Mouse (Mus musculus): ENCODE data around the gene 1110008P14Rik. TPM values are rescaled to one million over a fixed set of nuclear protein-coding genes. Genes with fewer than 3 reads are reported as not detected.
"Not testable (repeated sequence)": the region's sequence is repeated elsewhere in the genome, so short reads cannot be mapped to it uniquely, and the experiment has no call there.

The 1110008P14Rik gene
- polyA plus RNA-seq, 1 experiment from 2014 or later, result 86.4 TPM

DNA sequence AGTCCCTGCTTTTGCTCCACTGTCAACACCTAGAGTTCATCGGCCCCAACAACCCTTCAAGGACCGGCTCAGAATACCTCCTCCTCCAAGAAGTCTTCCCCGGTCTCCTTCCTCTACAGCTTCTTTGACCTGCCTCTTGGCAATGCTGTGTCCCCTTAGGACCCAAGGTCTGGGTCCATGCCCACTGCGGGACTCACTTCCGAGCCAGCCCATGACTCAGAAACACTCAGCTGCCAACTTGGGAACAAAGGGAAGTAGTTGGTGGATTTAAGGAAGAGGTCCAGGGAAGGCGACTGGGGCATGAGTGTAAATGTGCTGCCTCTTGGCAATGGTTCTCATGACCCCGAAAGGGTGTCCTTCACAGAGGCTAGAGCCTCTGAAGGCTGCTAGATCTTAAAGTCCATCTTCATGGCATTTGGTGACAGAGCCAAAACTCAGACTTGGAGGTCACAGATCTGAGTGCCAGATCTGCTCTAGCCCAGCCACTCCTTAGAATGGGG, 1.7 kb downstream of the 1110008P14Rik start:
- no peaks in the 10 kb centered on the region for H3K9me3 ChIP-seq
- no peak overlapping the region for H3K27ac ChIP-seq
- ATAC-seq (ENCODE audit: low FRiP score, low read depth), result no peak
- H3K4me2 ChIP-seq (replicated peaks), result no peak overlapping the region
- WGBS, result 94% methylated on average over 7 of the region's 7 CpGs
- no peak overlapping the region for H3K9ac ChIP-seq
- H3K36me3 ChIP-seq, result peaks cover 50% of the 10 kb centered on the region
- H3K4me3 ChIP-seq, result no peak overlapping the region
- peaks cover 5% of the 10 kb centered on the region; the same call in 1 of the 2 replicates for H3K4me1 ChIP-seq
- peaks cover 12% of the 10 kb centered on the region; the same call in 1 of the 2 replicates for H3K27me3 ChIP-seq (replicated peaks)

- H3K9ac ChIP-seq, result no peak overlapping the region
- no peaks in the 10 kb centered on the region for H3K9me3 ChIP-seq
- 91% methylated on average over 10 of the region's 10 CpGs for WGBS
- no peak overlapping the region for H3K4me2 ChIP-seq (replicated peaks)
- no peaks in the 10 kb centered on the region for H3K27me3 ChIP-seq (replicated peaks)
- peaks cover 5% of the 10 kb centered on the region; the same call in 1 of the 2 replicates for H3K4me1 ChIP-seq
- ATAC-seq (ENCODE audit: low FRiP score, low read depth), result no peak
- no peak overlapping the region for H3K4me3 ChIP-seq
- no peak overlapping the region for H3K27ac ChIP-seq
- H3K36me3 ChIP-seq, result peaks cover 75% of the 10 kb centered on the region
Measured at GRCm38 (mm10) chr2:32376963-32377362, 4.8 kb downstream of the 1110008P14Rik start.

DNA sequence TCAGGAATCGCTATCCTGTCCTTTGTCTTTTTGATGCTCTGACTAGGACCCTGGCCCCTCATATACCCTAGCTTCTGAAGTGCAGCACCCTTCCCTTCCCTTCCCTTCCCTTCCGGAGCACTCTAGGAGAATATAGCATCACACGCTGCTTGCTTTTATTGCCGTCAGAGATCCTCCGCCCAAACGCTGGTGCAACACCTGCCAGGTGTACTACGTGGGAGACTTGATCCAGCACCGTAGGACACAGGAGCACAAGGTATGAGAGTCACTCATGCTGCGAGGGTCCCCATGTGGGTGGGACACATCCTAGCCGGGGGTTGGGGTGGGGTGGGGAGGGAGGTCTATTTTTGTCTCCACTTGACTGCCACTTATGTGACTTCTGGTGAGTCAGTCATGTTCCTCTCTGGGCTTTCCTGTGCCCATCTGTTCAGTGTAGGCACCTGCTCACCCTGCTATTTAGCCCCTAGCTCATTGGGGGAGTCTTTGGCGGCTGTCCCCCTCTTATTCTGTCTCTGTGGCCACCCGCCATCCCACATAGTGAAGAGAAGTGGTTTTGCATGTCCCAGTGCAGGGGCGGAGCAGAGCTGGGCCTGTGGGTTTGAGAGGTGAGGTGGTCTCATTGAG, 6.3 kb downstream of the 1110008P14Rik start:
- no peaks in the 10 kb centered on the region for H3K27me3 ChIP-seq (replicated peaks)
- WGBS, result 91% methylated on average over 13 of the region's 13 CpGs
- no peak for ATAC-seq (ENCODE audit: low FRiP score, low read depth)
- no peak overlapping the region for H3K9ac ChIP-seq
- peaks cover 91% of the 10 kb centered on the region for H3K36me3 ChIP-seq
- H3K4me2 ChIP-seq (replicated peaks), result no peak overlapping the region
- H3K4me1 ChIP-seq, result no peaks in the 10 kb centered on the region
- H3K9me3 ChIP-seq, result no peaks in the 10 kb centered on the region
- no peak overlapping the region for H3K27ac ChIP-seq
- H3K4me3 ChIP-seq, result no peak overlapping the region

DNA sequence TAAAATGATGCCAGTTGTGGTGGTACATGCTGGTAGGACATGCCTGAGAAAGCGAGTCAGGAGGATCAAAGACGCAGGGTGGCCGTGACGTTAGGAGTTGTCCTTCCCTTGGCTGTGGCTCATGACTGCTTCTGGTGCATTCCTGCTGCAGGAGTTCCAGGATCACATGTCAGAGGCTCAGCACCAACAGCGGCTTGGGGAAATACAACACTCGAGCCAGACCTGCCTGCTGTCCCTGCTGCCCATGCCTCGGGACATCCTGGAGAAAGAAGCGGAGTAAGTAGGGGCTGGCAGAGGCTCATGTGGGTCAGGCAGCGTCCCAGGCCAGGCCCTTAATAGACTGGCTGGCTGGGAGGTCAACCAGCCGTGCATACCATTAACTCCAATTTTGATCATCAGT, 7.5 kb downstream of the 1110008P14Rik start:
- no peak overlapping the region for H3K27ac ChIP-seq
- H3K9me3 ChIP-seq, result no peaks in the 10 kb centered on the region
- H3K27me3 ChIP-seq (replicated peaks), result no peaks in the 10 kb centered on the region
- H3K4me1 ChIP-seq, result no peaks in the 10 kb centered on the region
- ATAC-seq (ENCODE audit: low FRiP score, low read depth), result no peak
- WGBS, result 94% methylated on average over 10 of the region's 10 CpGs
- no peak overlapping the region for H3K9ac ChIP-seq
- peaks cover 94% of the 10 kb centered on the region for H3K36me3 ChIP-seq
- no peak overlapping the region for H3K4me3 ChIP-seq
- no peak overlapping the region for H3K4me2 ChIP-seq (replicated peaks)

GRCm38 (mm10) chr2:32367315-32367714, 14.4 kb downstream of the 1110008P14Rik start:
- no peak overlapping the region for H3K4me2 ChIP-seq (replicated peaks)
- 93% methylated on average over 5 of the region's 5 CpGs for WGBS
- peaks cover 62% of the 10 kb centered on the region for H3K36me3 ChIP-seq
- H3K9me3 ChIP-seq, result no peaks in the 10 kb centered on the region
- no peaks in the 10 kb centered on the region for H3K27me3 ChIP-seq (replicated peaks)
- no peak overlapping the region for H3K4me3 ChIP-seq
- ATAC-seq (ENCODE audit: low FRiP score, low read depth), result no peak
- peaks cover 10% of the 10 kb centered on the region for H3K4me1 ChIP-seq
- no peak overlapping the region for H3K27ac ChIP-seq
- H3K9ac ChIP-seq, result no peak overlapping the region

- ATAC-seq (ENCODE audit: low FRiP score, low read depth), result no peak
- H3K9ac ChIP-seq, result no peak overlapping the region
- peaks cover 16% of the 10 kb centered on the region for H3K4me1 ChIP-seq
- no peaks in the 10 kb centered on the region for H3K9me3 ChIP-seq
- no peak overlapping the region for H3K27ac ChIP-seq
- peaks cover 5% of the 10 kb centered on the region; the same call in 1 of the 2 replicates for H3K27me3 ChIP-seq (replicated peaks)
- H3K36me3 ChIP-seq, result peaks cover 31% of the 10 kb centered on the region
- peak overlapping the region; percentile 73; the same call in 1 of the 2 replicates for H3K4me3 ChIP-seq
- H3K4me2 ChIP-seq (replicated peaks), result peak overlapping the region; percentile 93
- 91% methylated on average over 8 of the region's 8 CpGs for WGBS
Measured at GRCm38 (mm10) chr2:32364121-32364520, 17.6 kb downstream of the 1110008P14Rik start.

- Histone ChIP-seq H3K4me3 (peak overlapping the region; percentile 73), H3K36me3 (peaks cover 28% of the 10 kb centered on the region), H3K27me3 (replicated peaks) (peaks cover 5% of the 10 kb centered on the region; the same call in 1 of the 2 replicates), H3K9me3 (no peaks in the 10 kb centered on the region), H3K4me2 (replicated peaks) (peak overlapping the region; percentile 93), H3K9ac (peak overlapping the region; percentile 75), H3K4me1 (peaks cover 16% of the 10 kb centered on the region), H3K27ac (peak overlapping the region; percentile 42)
- ATAC-seq (ENCODE audit: low FRiP score, low read depth), result peak; percentile 17; the same call in 1 of the 2 replicates
- 11% methylated on average over 19 of the region's 19 CpGs for WGBS
Measured at GRCm38 (mm10) chr2:32363376-32364106, 18.2 kb downstream of the 1110008P14Rik start.

GRCm38 (mm10) chr2:32362817-32363340, 18.9 kb downstream of the 1110008P14Rik start:
- Histone ChIP-seq H3K4me2 (replicated peaks) (peak overlapping the region; percentile 93), H3K36me3 (peaks cover 23% of the 10 kb centered on the region), H3K4me1 (peaks cover 16% of the 10 kb centered on the region), H3K27me3 (replicated peaks) (peaks cover 5% of the 10 kb centered on the region; the same call in 1 of the 2 replicates), H3K4me3 (peak overlapping the region; percentile 73), H3K27ac (peak overlapping the region; percentile 42), H3K9ac (peak overlapping the region; percentile 75), H3K9me3 (no peaks in the 10 kb centered on the region)
- WGBS, result under 1% methylated on average over 53 of the region's 53 CpGs
- ATAC-seq (ENCODE audit: low FRiP score, low read depth), result peak; percentile 77

- peak overlapping the region; percentile 93 for H3K4me2 ChIP-seq (replicated peaks)
- not testable (repeated sequence) for H3K27me3 ChIP-seq (replicated peaks); H3K9ac ChIP-seq; ATAC-seq (ENCODE audit: low FRiP score, low read depth); H3K27ac ChIP-seq; H3K9me3 ChIP-seq
- H3K36me3 ChIP-seq, result peaks cover 18% of the 10 kb centered on the region
- H3K4me3 ChIP-seq, result peak overlapping the region; percentile 73
- WGBS, result 41% methylated on average over 5 of the region's 5 CpGs
- peaks cover 16% of the 10 kb centered on the region for H3K4me1 ChIP-seq
Measured at GRCm38 (mm10) chr2:32362274-32362673, 19.5 kb downstream of the 1110008P14Rik start.

- H3K9ac ChIP-seq, result 0 out of 2 replicates have a peak overlapping the region, but pooled peaks have one; percentile 13
- 0 out of 2 replicates have a peak, but pooled peaks have one; percentile 35 for ATAC-seq (ENCODE audit: low FRiP score, low read depth)
- H3K4me2 ChIP-seq (replicated peaks), result peak overlapping the region; percentile 64
- H3K27ac ChIP-seq, result no peak overlapping the region
- H3K36me3 ChIP-seq, result peaks cover 10% of the 10 kb centered on the region
- H3K4me1 ChIP-seq, result peaks cover 16% of the 10 kb centered on the region
- WGBS, result under 1% methylated on average over 24 of the region's 24 CpGs
- H3K4me3 ChIP-seq, result peak overlapping the region; percentile 28
- no peaks in the 10 kb centered on the region for H3K9me3 ChIP-seq
- H3K27me3 ChIP-seq (replicated peaks), result peaks cover 5% of the 10 kb centered on the region; the same call in 1 of the 2 replicates
Measured at GRCm38 (mm10) chr2:32361437-32361836, 20.3 kb downstream of the 1110008P14Rik start.

- no peak overlapping the region for H3K27ac ChIP-seq
- no peak overlapping the region for H3K9ac ChIP-seq
Measured at GRCm38 (mm10) chr2:32360741-32361140, 21.0 kb downstream of the 1110008P14Rik start.

DNA sequence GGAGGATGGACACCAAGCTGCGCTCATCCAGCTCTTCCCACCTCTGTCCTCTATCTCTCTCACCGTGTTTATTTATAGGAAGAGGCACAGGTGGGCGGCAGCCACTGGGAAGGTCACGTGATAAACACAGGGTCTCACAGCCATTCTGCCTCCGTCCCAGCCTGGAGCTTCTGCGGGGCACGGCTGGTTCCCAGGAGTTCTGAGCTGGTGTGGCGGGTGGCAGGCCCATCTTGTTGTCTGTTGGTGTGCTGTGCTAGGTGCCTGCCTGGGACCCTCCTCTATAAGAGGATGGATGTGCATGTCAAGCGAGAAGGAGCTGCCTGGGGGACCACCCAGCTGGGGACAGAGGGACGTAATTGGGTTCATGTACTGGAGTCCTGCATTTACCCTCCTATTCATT, 23.4 kb downstream of the 1110008P14Rik start:
- 76% methylated on average over 10 of the region's 10 CpGs for WGBS
- no peak overlapping the region for H3K9ac ChIP-seq
- no peak for ATAC-seq (ENCODE audit: low FRiP score, low read depth)

More at GRCm38 (mm10) chr2:32360741-32361140, 21.0 kb downstream of the 1110008P14Rik start:
- Histone ChIP-seq H3K27me3 (replicated peaks) (peaks cover 7% of the 10 kb centered on the region; the same call in 1 of the 2 replicates), H3K4me3 (peak overlapping the region; percentile 28), H3K36me3 (peaks cover 7% of the 10 kb centered on the region), H3K9me3 (no peaks in the 10 kb centered on the region), H3K4me1 (peaks cover 16% of the 10 kb centered on the region), H3K4me2 (replicated peaks) (peak overlapping the region; percentile 64)
- ATAC-seq (ENCODE audit: low FRiP score, low read depth), result no peak
- WGBS, result 4% methylated on average over 14 of the region's 14 CpGs

More for the DNA sequence above, 23.4 kb downstream of the 1110008P14Rik start:
- Histone ChIP-seq H3K9me3 (no peaks in the 10 kb centered on the region), H3K27ac (no peak overlapping the region), H3K4me1 (peaks cover 7% of the 10 kb centered on the region), H3K27me3 (replicated peaks) (peaks cover 7% of the 10 kb centered on the region; the same call in 1 of the 2 replicates), H3K4me2 (replicated peaks) (no peak overlapping the region), H3K36me3 (no peaks in the 10 kb centered on the region), H3K4me3 (no peak overlapping the region)

All from neural tube, embryonic 12.5 days (tissue).